Mouse (Mus musculus): Measurements from ENCODE around the gene Haus7.
A peak's percentile ranks its signal among the peaks of the same experiment; 100 is the strongest.

The Haus7 gene

DNA sequence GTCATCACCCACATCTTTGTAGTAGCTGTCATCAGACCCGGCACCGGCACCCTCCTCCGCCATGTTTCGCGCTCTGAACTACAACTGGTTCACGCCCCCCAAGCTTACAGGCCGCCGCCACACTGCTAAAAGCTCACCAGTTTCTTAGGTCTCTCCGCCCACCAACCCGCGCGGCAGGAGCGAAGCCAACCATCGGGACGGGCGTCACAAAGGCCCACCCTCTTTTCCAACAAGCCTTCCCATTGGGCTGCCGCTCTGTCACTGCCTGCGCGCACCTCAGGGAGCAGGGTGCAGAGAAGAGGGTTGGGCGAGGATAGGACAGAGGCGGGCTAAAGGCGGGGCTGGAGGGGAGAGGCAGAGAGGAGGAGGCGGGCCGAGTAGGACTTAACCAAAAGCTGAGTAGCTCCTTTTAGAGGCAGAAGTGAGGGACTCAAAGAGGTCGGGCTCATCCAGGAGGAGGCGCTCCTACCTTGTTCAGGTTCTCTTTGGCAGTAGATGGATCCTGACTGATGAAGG, at the start of gene Haus7:
TSS of gene Haus7 (minus strand) at position 168 of the 516 bp plus-strand sequence.
- peak; percentile 92 for DNase-seq (ENCODE audit: low spot score)

DNA sequence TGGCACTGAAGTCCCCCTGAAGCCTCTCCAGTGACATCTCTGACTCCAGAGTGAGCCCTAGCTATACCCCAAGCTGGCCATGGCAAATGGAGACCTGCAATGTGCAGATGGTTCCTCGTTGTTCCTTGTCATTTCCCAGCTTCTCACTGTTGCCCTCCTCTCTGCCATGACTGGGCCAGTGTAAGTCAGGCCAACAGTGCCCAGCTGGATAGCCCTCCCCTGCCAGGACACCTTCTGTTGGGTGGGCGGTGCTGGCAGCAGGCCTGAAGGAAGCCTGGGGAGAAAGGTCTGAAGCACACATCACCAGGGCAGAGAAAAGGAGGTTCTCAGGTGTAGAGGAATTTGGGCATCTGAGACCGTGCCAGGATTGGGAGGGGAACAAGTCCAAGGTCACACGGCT, 47.7 kb upstream of the Haus7 start:
- DNase-seq (ENCODE audit: low spot score), result no peak

DNA sequence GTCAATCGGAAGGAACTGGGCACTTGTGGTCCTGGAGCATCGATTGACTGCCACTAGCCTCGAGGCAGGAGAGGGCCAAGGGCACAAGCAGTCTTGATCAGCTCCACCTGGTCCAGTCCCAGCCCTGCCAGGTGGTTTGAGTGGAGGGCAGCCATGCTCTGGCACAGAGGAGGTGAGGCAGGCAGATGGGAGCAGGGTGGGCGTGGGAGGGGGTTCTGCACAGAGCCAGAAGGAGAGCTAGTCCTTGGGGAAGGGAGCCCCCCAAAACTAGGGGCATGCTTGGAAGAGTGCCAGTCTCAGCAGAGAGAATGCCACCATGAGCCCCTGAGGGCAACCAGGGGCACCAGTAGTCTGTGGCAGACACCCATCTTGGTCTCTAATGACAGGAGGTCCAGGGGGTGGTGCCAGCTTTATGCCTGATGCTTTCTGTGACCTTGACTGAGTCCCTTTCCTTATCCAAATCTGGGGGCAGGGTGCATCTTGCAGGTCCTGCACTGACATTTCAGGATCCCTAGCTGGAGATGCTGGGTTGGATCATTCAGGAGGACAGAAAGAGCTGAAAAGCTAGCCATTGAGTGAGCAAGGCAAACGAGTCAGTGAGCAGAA, 46.4 kb upstream of the Haus7 start:
- DNase-seq (ENCODE audit: low spot score), result no peak

DNA sequence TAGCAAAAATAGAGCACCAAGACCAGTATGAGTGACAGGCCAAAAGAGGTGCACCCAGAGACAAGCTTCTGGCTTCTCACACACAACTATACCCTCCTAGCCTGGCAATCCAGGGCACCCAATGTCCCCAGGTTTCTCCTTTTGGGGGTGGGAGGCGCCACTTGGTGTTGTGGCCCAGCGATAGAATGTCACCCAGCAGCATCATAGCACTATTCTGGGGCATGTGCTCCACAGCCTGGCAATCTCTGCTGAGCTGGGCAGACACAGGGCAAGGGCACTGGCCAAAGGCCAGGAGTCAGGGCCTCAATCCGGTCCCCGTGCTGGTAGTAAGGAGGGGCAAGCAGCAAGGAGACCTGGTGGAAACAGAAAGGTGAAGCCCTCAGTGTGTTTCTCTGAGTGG, 37.9 kb upstream of the Haus7 start:
- DNase-seq (ENCODE audit: low spot score), result no peak

DNA sequence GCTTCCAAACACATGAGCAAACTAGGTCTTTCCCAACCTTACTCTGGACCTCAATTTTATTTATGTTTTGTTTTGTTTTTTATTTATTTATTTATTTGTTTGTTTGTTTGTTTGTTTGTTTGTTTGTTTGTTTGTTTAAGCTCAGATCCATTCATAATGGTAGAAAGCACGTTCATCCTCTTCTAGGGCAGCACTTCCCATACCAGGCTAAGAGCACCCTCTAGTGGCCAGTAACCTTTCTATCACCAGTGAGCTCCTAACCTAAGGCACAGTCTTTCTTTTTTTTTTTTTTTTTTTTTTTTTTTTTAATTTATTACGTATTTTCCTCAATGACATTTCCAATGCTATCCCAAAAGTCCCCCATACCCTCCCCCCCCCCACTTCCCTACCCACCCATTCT, 34.7 kb upstream of the Haus7 start:
- DNase-seq (ENCODE audit: low spot score), result peak; percentile 65

DNA sequence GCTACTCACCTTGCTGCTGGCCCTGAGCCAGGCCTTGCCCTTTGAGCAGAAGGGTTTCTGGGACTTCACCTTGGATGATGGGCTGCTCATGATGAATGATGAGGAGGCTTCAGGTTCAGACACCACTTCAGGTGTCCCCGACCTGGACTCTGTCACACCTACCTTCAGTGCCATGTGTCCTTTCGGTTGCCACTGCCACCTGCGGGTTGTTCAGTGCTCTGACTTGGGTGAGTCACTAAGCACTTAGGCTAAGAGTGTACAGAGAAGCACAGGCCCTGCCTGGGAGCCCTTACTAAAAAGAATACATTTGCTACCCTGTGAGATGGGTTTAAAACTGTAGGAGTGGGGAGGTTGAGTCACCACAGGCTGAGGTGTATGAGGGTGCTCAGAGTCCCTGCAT, 32.0 kb upstream of the Haus7 start:
- no peak for DNase-seq (ENCODE audit: low spot score)

DNA sequence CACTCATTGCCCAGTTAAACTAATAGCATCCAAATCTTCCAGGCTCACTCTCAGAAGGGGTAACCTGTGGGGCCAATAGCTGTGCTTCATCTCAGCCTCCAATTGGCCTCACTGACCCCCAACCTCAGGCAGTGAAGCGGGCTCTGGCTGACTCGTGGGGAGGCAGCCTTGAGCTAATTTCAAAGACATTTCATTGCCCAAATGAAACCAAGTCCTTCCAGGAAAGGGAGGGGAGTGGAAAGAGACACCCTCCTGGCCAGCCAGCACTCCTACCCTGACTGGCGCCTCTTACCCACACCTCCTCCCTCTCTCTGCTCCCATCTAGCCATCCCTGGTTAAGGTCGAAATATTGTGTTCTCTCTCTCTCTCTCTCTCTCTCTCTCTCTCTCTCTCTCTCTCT, 31.3 kb upstream of the Haus7 start:
- DNase-seq (ENCODE audit: low spot score), result no peak

DNA sequence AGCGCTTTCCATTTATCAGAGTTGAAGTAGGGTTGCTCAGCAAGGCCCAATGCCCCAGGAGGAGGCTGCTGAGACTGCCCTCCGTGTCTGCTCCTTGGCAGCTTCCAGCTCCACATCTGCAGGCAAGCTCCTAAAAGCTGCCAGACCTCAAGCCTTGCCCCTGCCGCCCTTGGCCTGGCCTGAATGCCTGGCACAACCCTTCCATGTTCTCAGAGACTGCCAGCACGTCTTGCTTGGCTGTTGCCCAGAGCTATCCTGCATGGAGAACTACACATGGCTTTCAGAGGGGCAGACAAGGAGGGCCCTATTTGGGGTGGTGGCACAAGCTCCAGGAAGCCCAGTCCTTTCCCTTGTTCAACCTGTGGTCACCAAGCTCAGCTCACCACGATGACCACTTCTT, 28.1 kb upstream of the Haus7 start:
- DNase-seq (ENCODE audit: low spot score), result no peak

DNA sequence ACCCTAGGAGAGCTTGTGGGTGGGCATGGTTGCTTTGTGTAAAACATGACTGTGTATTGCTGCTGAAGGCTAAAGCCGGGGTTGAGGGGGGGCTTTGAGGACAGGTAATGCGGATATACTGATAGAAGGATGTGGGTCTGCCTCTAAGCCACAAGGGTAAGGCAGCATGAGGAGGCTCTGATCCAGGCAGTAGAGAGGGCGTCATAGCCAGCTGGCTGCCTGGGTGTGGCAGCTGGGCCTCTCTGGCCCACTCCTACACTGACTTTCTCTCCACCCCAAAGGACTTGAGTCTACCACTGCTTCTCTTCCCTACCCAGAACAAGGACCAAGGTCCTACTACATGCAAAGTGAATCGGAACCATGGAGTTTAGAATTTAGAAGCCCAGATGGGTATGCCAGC, 26.0 kb upstream of the Haus7 start:
- no peak for DNase-seq (ENCODE audit: low spot score)

DNA sequence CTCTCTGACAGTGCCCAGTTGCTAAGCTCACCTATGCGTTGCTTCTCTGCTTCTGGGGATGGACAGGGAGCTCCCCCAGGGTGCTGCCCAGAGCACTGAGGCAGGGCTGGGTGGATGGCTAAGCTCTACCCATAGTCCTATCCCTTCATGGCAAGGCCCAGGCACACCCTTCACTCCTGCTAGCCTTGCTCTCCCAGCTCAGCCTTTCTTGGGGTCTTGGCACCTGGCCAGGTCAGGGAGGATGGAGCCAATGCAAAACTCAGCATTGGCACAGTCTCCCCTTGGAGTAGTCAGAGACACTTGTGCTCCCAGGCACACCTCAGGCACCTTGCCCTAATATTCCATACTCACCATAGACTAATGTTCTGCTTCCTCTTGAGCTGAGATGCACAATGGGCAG, 25.2 kb upstream of the Haus7 start:
- no peak for DNase-seq (ENCODE audit: low spot score)

DNA sequence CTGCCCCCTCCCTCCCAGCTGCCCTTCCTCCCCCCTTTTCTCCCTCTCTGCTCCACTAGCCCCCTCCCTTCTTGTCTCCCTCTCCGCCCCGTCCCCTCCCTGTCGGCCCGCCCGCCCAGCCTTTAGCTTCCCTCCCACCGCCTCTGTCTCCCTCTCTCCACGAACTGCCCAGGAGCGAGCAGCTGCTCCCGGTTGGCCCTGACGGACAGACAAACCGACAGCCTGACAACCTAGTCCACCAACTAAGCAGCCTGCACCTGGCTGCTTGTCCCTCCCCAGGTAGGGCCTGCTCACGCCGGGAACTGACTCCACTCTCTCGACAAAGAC, 24.6 kb upstream of the Haus7 start, which contains the start of gene Bgn:
TSS of gene Bgn (plus strand) at position 119 of the 327 bp plus-strand sequence.
- DNase-seq (ENCODE audit: low spot score), result no peak

DNA sequence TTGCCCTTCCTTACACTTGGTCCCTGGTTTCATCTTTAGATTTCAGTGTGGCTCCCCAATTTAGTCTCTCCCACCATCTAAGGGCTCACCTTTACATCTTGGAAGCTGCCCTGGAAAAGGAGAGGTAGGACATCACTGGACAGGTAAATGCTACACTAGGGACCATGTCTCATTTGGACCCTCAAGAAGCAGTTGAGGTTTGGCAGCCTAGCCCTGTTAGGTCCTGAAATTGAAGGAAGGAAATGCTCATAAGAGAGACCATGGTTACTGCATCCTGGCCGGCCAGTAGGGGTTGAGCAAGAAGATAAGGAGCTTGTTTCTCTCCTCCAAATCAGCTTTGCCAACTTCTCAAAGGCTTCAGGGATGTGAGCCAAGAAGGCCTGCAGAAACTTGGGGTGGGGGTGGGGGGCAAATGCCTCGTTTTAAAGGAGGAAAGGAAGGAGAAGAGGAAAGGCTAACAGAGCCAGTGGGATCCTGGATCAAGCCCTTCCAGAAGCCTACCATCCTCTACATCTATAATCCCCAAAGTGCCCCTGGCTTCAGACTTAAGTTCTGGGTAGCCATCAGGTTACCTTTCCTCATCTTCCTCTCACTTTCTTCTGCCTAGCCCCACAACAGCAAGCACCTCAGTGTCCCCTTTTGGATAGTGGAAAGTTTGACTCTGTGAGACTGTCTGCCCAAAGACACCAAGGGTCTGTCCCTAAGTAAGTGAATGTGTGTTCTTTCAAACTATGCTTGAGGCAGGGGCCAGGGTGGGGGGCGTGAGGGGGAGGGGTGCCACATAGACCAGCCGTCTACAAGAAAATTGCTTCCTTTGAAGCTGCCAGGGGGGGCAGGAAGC, 24.0 kb upstream of the Haus7 start:
- DNase-seq (ENCODE audit: low spot score), result no peak

DNA sequence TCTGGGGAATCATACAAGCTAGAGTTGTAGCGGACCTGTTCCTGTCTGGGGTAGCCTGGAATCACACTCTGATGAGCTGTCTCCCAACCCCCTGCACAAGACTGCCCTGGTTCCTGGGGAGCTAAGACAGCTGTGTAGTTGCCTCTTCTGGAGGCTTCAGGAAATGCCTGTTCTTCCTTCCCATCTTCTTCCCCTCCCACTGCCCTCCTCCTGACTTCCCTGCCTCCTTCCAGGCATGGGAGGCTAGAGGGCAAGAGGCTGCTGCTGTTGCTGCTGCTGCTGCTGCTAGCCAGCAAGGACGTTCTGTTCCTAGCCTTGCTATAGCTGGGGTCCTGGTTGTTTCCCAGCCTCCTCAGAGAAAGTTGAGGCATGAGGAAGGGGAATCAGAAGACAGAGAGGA, 21.5 kb upstream of the Haus7 start:
- no peak for DNase-seq (ENCODE audit: low spot score)

DNA sequence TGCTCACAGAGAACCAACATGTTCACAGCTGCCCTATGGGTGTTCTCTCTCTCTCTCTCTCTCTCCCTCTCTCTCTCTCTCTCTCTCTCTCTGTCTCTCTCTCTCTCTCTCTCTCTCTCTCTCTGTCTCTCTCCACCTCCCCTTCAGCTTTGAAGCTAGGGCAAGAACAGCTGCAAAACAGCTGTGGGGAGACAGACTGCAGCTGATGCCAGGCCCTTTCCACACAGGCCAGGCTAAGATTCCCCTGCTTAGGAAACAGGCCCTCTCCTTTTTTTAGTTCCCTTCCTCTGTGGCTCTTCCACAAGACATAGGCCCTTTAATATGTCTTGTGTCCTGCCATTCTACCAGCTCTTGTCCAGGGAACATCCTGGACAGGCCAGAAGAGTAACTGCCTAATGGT, 20.8 kb upstream of the Haus7 start:
- no peak for DNase-seq (ENCODE audit: low spot score)

DNA sequence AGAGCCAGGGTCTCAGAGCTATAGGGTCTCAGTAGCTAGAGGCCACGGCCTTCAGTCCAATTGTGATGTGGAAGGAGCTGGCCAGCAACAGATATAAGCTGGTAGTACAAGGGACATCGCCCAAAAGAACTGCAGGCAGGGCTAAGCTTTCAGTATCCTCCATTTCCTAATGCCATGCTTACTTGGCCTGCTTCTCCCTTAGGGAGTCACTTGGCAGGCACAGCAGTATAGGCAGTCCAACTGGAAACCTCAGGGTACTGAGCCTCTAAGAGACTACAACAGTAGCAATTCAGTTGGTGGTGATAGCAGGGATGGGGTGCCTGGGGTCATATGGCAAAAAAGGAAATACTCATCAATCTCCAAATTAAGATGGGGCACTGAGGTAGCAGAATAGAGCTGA, 18.7 kb upstream of the Haus7 start:
- no peak for DNase-seq (ENCODE audit: low spot score)

DNA sequence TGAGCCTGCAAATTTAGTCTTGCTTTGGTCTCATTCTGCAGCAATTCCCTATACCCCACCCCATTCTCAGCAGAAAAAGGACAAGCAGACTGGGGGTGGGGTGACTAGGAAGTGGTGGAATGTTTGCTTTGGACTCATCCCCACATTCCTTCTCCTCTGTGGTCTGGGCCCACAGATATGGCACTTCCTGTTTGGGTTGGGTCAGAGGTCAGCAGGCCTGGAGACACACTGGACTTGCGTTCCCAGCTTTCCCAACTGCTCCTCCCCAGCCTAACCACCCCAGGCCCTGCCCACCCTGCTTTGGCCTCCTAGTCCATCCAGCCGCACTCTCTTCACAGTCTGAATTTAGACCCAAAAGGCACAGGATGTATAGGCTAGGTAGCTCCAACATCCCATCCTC, 17.8 kb upstream of the Haus7 start:
- no peak for DNase-seq (ENCODE audit: low spot score)

DNA sequence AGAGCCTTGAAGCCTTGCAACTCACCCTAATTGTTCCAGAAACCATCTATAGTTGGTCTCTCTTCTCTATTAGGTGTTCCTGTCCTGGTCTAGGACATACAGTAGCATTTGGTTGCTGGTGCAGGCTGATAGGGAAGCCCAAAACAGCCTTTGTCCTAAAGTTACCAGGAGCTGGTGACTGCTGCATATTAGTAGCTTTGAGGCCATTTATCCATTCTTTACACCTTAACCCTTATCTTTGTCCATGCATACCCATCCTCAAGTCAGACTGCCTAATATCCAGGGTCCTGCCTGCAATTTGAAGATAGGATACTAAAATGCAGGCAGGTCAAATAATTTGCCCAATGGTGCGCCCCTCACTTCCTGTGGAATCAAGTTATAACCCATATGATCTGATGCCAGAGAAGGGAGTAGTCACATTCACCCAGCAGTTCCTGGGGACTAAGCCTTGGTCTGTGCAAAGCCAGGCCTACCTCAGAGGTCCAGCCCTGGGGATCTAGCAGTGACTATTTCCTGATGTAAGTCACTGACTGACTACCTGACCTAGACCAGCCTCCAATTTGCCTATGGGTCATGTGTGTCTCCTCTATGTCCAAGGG, 16.9 kb upstream of the Haus7 start:
- DNase-seq (ENCODE audit: low spot score), result no peak

DNA sequence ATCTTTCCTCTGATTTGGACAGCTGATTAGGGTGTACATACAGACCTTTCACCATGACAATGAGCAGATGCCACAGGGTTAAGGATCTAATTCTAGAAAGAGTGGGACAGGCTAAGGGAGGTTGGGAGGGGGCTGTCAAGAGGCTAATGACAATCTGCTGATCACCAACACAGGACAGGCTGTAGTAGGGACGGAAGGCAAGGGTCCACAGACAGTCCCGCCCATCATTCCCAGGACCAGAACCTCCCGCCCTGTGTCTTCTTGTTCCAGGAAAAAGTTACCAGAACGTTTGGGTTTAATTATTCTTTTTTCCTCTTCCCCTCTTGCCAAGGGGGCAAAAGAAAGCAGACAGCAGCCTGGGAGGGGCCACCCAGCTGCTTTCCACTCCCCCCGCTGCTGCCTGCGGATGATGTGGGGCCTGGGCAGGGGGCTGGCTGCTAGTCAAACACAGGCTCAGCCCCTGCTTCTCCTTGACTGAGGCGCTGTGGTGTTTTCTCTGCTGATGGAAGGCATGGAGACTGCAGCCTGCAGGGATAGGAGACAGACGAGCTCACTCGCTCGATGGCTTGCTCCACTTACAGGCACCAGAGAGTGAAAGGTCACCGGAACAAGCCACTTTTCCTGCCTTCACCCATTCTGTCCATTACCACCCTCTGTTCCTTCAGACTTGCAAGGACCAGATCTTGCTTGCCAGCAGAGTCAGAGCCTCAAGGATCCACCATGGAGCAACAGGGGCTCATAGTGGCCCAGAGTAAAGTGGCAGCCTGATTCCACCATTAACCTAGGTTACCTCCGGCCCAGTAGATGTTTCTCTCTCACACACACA, 15.7 kb upstream of the Haus7 start:
- no peak for DNase-seq (ENCODE audit: low spot score)

DNA sequence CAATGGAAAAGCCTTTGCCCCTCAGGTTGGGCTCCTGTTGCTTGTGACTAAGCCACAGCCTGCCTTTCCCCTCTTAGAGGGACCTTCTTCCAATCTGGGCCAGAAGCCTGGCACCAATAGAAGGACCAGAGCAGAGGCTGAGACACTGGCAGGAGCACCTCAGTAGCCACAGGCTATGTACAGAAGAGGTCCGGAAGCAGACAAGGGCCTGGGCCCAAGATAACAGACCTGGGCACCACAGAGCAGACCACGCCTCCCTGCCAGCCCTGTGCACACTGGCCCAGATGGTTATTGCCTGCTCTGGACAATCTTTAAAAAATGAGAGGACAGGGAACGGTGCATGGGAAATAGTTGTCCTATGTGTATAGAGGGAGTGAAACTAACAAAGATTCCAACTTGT, 12.9 kb upstream of the Haus7 start:
- DNase-seq (ENCODE audit: low spot score), result no peak

DNA sequence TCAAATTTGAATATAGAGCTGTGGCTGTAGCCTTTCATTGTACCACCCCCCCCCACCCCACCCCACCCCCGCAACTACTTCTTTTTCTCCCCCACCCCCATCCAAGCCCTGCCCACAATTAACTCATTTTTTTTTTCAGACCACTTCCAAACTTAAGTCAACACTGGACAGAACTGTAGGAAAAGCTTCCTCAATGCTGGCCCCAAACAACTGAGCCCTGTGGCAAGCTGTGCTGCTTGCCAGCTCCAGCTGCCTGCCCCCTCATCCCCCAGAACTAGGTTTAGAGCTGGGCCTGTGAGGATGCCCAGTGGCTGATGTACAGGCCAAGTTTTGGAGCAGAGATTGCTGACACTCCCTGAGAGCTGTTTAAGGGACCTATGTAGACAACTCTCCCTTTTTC, 9.9 kb upstream of the Haus7 start:
- DNase-seq (ENCODE audit: low spot score), result no peak

DNA sequence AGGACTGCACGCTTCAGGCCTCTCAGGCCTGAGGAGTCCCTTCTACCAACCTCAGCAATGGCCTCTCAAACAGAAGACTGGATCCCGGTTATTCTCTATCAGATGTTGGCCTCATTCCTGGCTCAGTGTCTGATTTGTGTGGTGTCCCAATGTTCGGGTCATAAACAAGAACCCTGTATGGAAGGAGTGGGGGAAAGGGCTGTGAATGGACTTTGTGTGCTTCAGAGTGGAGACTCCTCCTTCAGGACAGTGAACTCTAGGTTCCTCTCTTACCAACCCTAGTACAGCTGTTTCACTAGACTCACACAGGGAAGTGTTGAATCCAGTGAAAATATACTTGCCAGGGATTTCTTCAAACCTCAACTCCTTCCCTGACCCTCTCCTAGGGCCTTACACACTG, 9.5 kb upstream of the Haus7 start:
- no peak for DNase-seq (ENCODE audit: low spot score)

DNA sequence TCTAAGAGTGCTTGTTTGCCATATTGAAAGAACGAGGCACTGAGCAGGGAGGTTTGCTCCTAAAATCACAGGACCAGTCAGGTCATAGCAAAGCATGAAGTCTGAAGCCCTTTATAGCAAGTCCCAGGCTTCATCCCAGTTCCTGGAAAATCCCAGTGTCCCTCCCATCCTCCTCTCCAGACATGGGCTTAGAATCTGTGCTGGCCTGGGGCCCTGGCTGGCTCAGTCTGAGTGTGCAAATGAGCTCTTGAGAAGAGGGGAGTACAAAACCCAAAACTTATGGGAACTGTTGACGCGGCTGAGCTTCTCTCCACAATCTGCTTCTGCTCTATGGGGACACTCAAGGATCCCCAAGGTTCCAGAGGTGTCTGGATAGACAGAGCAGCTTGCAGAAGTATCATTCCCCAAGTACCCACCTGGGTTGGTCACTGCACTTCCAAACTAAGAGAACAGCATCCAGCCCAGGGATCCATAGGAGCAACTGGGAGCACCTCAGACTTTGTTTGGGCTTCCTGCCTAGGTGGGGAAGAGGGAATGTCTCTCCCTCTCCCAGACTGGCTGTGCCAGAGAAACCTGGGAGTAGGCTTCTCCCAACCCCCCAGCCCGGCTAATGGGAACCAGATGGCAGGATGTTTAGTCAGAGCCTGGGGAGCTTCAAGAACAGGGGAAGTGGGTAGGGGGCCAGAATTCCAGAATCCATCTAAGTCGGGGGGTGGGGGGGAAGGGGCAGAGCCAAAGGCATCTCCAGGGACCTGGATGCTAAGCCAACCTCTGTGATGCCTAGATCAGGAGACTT, 8.8 kb upstream of the Haus7 start:
- no peak for DNase-seq (ENCODE audit: low spot score)
